Mouse (Mus musculus): ENCODE results near the gene Pkd1l2.
A peak's percentile ranks its signal among the peaks of the same experiment; 100 is the strongest.

Pkd1l2 gene

GRCm38 (mm10) chr8:116975066-116975465 lies 107.2 kb downstream of the Pkd1l2 start:
- no peak for DNase-seq (ENCODE audit: low spot score)

DNA sequence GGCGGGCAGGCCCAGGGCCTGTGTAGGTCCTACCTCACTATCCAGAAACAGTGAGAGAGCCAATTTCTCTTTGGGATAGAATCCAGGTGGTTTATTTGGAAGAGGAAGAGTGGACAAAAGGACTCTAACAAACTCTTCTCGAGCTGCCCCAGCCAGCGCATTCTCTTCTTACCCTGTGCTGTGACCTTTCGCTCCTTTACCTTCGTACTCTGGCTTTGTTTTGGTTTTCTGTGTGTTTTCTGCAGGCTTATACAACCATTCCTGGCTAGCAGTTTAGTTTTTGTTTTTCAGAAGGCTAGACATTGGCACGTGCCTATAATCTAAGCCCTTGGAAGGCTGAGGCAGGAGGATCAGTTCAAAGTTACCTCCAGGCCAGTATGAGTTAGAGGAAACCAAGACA lies 112.7 kb downstream of the Pkd1l2 start:
- no peak for DNase-seq (ENCODE audit: low spot score)

DNA sequence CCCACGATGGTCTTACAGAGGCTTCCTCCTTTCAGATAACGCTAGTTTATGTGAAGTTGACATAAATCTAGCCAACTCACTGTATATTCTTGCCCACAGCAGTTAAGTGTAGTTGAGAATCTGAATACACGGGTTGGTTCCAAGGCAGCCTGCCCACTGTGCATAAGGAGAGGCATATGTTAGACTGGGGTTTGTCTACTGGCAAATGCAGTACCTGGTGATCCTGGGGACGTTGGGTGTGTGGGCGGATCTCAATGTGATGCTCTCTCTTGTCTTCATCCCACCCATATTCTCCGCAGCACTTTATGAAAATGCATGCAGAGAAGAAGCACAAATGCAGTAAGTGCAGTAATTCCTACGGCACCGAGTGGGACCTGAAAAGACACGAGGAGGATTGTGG lies 127.8 kb downstream of the Pkd1l2 start:
- DNase-seq (ENCODE audit: low spot score) = peak; percentile 62

DNA sequence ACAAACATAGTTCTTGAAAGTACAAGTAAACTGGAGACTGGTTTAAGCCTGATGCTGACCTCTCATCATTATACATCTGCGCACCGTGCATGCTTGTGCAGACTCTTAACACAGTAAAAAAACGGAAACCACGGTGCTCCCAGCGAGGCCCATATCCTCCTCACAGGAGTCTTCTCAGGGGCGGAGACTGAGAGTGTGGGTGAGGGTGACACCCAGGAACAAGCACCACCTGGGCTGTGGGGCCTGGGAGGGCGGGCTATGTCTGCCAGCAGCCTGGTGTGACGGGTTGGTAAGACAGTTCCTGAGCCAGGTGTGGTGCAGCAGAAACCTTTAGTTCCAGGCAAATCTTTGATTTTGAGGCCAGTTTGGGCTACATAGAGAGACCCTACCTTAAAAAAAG lies 129.8 kb downstream of the Pkd1l2 start:
- DNase-seq (ENCODE audit: low spot score) = no peak

DNA sequence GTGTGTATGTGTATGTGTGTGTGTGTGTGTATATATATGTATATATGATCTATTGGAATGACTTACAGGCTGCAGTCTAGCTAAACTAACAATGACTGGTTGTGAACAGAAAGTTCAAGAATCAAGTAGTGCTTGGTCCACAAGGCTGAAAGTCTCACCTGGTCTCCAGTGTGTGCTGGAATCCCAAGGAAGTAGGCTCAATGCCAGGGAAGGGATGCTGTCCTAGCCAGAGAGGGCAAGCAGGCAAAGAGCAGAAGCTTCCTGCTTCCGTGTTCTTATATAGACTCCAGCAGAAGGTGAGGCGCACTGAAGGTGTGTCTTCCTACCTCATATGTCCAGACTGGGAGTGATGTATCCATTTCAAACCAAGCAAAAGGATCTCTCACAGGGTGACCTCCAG lies 130.5 kb downstream of the Pkd1l2 start:
- DNase-seq (ENCODE audit: low spot score) = no peak

- no peak for DNase-seq (ENCODE audit: low spot score)
Observed at GRCm38 (mm10) chr8:116951369-116951768, 130.9 kb downstream of the Pkd1l2 start.

DNA sequence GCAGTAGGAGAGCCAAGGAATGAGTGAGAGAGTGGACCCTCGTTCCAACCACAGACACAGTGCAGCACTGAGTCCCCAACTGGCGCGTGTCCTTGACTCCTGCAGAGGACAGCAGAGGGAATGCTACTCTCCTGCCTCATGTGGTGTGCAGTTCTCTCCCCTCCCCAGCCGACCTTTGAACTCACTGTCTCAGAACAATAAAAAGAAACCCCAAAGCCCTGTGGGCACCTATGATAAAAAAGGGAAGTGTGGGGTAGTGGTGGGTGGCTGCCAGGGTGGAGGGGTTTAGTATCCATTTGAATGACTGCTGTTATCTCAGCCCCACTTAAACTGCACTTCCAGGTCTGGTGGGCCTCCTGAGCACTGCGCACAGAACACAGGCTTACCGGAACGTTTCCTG lies 134.7 kb downstream of the Pkd1l2 start:
- no peak for DNase-seq (ENCODE audit: low spot score)

GRCm38 (mm10) chr8:116946851-116947250 lies 135.4 kb downstream of the Pkd1l2 start:
- DNase-seq (ENCODE audit: low spot score) = no peak

GRCm38 (mm10) chr8:116946268-116946838 lies 135.9 kb downstream of the Pkd1l2 start:
- DNase-seq (ENCODE audit: low spot score) = no peak
